Mouse (Mus musculus): Measurements from ENCODE around the gene 4930451I11Rik.

4930451I11Rik gene

GRCm38 (mm10) chr7:126831539-126831938, at the start of gene 4930451I11Rik:
TSS of gene 4930451I11Rik (minus strand) at chr7:126831639.
- no peak for DNase-seq

- no peak for DNase-seq
These were observed 49.6 kb upstream of the 4930451I11Rik start for GRCm38 (mm10) chr7:126881040-126881439.

- DNase-seq: no peak
These were observed 45.8 kb upstream of the 4930451I11Rik start for GRCm38 (mm10) chr7:126877239-126877638.

DNA sequence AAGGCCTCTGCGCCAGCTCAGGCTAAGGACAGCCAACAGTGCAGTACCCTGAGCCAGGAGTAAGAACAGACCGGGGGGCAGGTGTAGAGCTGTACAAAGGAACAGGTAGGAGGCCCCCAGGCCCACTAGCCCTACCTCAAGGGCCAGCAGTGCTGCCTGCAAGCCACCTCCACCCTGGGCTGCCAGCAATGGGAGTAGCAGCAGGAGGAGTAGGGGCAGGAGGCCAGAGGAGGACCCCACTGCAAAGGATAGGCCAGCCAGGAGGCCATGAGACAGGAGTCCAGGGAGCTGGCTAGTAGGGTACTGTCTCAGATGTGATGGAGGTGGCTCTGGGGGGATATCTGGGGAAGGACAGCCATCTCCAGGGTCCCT, 39.1 kb upstream of the 4930451I11Rik start:
- DNase-seq: no peak

DNA sequence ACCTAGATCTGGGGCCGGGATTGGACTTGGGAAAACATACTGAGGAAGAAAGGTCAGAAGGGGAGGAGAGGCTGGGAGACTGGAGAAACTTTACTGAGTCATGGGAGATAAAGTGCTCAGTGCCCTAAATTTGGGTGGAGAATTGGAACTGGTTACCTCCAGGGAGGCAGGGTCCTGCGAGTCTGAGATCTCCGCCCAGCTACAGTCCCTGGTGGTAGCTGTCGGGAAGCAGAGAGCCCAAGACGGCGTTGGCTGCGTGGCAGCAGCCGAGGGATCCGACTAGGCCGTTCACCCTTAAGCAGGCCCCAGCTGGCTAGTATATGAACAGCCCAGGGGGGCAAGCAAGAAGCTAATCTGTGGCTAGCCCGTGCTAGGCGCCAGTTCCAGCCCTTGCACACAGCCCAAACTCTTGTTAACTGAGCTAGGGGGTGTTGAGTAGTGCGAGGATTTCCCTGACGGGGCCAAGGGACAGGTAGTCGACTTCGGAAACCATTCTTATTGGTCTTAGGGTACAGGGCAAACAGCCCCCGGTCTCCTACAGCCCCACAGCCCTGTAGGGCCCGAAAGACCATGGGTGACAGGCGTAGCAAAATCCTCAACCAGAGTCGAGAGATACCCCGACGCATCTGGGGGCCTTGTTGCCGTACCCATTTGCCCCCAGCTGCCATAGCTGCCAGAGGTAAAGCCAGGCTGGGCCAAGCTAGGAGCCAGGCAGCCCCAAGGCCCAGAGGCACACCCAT, 38.5 kb upstream of the 4930451I11Rik start:
- no peak for DNase-seq

DNA sequence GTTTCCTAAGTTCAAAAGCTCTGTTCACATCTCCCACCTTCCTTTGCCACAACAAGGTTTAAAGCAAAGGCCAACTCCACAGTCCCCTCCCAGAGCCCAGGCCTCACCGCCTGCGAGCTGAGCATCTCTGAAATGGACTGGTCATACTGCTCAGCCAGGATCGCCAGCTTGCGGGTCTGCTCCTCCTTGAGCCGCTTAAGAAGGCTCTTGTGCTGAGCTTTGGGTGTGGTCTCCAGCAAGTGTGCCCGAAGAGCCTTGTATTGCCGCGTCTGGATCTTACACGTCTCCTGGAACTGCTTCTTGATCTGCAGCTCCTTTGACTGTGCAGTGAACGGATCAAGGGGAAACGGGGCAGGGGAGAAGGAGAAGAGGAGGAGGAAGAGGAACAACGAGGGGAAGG, 36.6 kb upstream of the 4930451I11Rik start:
- DNase-seq: no peak

GRCm38 (mm10) chr7:126867534-126867933, 36.1 kb upstream of the 4930451I11Rik start:
- DNase-seq: no peak

GRCm38 (mm10) chr7:126863791-126864190, 32.4 kb upstream of the 4930451I11Rik start:
- DNase-seq: no peak

GRCm38 (mm10) chr7:126862147-126862784, 30.8 kb upstream of the 4930451I11Rik start, which contains the start of gene Ino80e:
TSS of gene Ino80e (minus strand) at chr7:126862377.
- peak; percentile 93 for DNase-seq

GRCm38 (mm10) chr7:126861429-126862130, 30.1 kb upstream of the 4930451I11Rik start, which contains the start of gene Hirip3:
TSS of gene Hirip3 (plus strand) at chr7:126861972.
- DNase-seq: peak; percentile 95

GRCm38 (mm10) chr7:126860987-126861386, 29.5 kb upstream of the 4930451I11Rik start:
- DNase-seq: no peak

DNA sequence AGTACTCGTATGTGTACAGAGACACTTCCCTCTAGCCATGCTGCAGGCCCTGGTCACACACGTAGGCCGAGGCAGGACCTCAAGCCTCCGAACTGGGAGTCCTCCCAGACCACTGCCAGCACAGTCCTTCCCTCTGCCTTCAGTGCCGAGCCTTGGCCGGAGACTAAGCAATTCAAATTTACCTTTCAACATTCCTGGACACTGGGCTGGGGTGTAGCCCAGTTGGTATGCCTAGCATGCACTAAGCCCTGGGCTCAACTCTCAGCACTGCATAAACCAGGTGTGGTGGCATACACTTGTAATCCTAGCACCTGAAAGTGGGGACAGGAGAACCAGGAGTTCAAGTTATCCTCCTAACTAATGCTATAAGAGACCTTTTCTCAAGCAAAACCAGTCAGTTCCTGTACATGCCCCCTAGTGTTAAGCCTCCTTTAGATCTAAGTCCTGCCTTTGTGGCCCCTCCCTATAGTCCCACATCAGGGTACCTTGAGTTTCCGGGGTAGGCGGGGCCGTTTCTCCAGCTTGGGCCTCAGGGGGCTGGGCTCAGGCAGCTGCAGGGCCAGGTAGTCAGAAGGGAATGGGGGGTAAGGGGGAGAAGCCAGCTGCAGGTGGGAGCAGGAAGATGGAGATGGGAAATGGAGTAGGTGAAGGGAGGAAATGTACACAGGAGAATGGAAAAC, 25.4 kb upstream of the 4930451I11Rik start:
- DNase-seq: peak; percentile 80

DNA sequence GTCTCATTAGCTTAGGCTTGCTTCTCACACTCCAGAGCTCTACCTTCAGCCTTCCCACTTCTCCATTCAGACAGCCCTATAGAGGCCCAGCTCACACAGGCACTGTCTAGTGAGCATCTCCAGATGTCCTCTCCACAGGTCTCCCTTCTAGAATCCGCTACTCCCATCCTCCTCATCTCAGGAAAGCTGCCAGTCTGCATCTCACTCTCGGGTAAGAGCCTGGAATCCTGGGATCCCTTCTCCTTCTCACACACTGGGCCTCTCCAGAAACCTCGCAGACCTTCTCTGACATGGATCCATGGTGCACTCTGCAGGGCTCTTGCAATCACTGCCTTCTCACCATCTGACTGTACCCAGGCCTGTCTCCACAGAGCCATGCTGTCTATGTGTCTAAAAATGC, 24.2 kb upstream of the 4930451I11Rik start:
- DNase-seq: no peak

- DNase-seq: no peak
These were observed 22.0 kb upstream of the 4930451I11Rik start for GRCm38 (mm10) chr7:126853454-126853853.

GRCm38 (mm10) chr7:126851192-126851591, 19.8 kb upstream of the 4930451I11Rik start:
- DNase-seq: no peak

DNA sequence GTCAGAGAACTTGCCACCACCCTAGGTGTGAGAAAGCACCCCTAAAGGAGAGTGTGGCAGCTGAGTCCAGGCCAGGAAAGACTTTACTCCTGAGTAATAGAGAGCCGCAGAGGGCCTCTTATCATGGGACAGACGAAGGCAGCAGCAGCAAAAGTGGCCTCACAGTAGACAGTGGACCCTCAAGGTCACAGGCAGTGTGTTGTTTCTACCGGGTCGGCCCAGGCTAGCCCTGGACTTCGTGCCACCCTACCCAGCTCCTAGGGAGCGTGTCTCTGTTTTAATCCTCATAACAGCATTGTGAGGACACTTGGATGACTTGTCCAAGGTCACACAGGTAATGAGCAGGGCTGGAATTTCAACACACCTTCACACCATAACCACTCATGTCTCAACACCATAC, 18.7 kb upstream of the 4930451I11Rik start:
- no peak for DNase-seq

GRCm38 (mm10) chr7:126848794-126849193, 17.4 kb upstream of the 4930451I11Rik start:
- DNase-seq: no peak

- no peak for DNase-seq
These were observed 16.3 kb upstream of the 4930451I11Rik start for GRCm38 (mm10) chr7:126847421-126848398.

GRCm38 (mm10) chr7:126847116-126847420, 15.6 kb upstream of the 4930451I11Rik start, which contains the start of gene Doc2a:
TSS of gene Doc2a (plus strand) at chr7:126847416.
- no peak for DNase-seq

- no peak for DNase-seq
These were observed 14.1 kb upstream of the 4930451I11Rik start for GRCm38 (mm10) chr7:126845516-126845915.

DNA sequence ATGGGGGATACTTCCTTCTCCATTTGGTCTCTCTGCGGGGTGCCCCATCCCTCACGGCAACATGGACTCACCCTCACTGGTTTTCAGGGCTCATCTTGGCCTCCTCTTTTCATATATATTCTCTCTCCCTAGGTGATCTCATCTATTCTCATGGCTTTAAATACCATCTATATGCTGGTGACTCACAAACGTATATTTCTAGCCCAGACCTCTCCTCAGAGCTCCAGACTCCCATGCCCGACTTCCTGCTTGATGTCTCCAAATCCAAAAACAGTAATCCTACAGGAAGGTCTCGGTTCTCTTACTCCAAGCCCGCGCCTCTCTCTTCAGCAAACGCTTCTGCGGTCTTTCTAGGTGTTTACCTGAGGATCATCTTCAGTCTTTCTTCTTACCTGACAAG, 11.8 kb upstream of the 4930451I11Rik start:
- no peak for DNase-seq

DNA sequence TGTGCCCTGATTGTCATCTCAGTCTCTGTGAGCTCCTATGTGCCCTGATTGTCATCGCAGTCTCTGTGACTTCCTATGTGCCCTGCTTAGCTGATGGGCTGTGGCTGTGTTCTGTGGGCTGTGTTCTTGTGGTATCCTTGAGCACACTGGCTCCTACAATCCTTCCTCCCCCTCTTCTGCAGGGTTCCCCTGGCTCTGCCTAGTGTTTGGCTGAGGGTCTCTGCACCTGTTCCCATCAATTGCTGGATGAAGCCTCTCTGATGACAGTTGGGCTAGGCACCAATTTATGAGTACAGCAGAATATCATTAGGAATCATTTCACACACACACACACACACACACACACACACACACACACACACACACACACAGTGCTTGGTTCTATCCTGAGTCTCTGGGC, 1.9 kb upstream of the 4930451I11Rik start:
- no peak for DNase-seq
